Mouse (Mus musculus): ENCODE measurements around the gene Kat7.

The Kat7 gene

DNA sequence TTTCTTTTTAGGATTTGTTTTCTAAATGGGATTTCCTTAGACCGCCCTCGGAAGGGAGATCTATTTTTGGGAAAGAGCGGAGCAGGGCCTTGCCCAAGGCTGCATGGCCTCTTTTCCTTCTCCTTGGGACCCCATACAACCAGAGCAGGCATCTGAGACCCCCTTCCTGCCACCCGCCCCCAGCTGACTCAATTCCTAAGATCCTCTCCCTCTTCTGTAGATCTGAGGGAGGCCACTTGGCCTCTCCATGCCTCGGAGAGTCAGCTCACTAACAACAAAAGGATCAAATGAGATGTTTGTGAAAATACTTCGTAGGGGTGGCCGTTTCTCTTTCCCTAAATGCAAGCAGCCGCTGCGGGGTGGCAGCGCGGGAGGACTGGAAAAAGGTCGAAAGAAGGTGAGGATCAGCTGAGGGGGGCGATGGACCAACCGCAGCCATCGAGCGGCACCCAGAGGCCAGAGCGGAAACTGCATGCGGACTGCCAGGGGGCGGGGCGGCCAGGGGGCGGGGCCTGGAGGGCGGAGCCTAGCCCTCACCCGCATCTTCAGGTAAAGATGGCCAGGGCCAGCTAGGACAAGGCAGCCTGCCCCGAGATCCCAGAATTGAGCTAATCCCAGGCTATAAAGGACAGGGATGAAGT is 78.2 kb downstream of the Kat7 start:
- ATAC-seq (ENCODE audit: low TSS enrichment), result 0 out of 2 replicates have a peak, but pooled peaks have one; percentile 50

DNA sequence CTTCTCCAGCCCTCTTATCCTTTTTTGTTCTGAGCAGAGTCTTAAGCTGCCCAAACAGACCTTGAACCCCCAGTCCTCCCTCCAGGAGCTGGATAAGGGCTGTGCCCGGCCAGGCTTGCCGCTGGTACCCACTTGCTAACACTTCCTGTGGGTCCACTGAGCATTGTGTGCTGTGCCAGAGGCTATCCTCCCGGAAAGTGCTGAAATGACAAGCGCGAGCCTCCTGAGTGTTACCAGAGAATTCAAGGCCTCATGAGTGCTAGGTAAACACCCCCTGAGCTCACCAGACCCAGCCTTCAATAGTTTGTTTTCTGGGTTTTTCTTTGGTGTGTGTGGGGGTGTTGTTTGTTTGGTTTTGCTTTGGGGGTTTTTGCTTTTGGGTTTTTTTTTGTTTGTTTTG is 82.6 kb downstream of the Kat7 start:
- ATAC-seq (ENCODE audit: low TSS enrichment), result no peak

DNA sequence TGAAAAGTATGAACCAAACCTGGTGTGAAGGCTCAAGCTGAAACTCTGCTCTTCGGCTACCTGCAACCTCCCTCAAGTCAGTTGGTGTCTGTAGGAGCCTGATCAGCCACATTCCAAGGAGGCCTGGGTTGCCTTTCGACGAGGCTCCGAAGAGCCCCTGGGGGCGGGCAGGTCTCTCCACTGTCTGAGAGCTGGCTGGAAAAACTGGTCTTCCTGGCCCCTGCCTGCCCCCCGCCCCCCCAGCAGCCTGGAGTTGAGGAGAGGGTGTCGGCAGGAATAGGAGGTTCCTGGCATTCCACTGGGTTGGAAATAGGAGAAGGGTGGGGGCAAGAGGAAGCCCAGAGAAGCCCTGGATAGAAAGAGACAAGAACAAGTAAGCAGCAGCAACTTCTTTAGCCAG is 84.6 kb downstream of the Kat7 start:
- no peak for ATAC-seq (ENCODE audit: low TSS enrichment)

Data from frontal cortex, adult (tissue).